17 mouse cellular contexts compared by ENCODE assay signal in genomic region chr2:114237639-114238038, GRCm38 (mm10). TPM values are rescaled to one million over a fixed set of nuclear protein-coding genes. Genes with fewer than 3 reads are reported as not detected.
DNase-seq lines count a peak whose midpoint lies in the region; ATAC-seq and TF ChIP-seq lines count a peak whose summit lies in the region.
"Had no signal": no experiment of that assay in that cellular context is flagged by ENCODE, and none has a peak within 500 bp of the region (broad histone marks: within the 10 kb centered on the region; RNA-seq: fewer than 3 reads in every experiment).

No protein-coding gene starts in this region.

- no peak for DNase-seq in heart, adult 8-10 months (ENCODE audit: low spot score)
- no peak for DNase-seq in CH12.LX (ENCODE audit: extremely low read depth)
- DNase-seq in ZHBTc4 (ENCODE audit: low read depth, low spot score), result peak; percentile 3
- peak; percentile 13 for DNase-seq in mesoderm, embryonic 11.5 days (ENCODE audit: low read depth, low spot score)
- DNase-seq: adrenal gland, postnatal 10 days; cerebellum, adult 11-12 months; cerebellum, adult 9-10 months; cerebellum, postnatal 25 days; forebrain, postnatal 0 days; gastrocnemius, postnatal 14 days; heart, postnatal 10 days had no signal

- H3K4me1 ChIP-seq in heart, embryonic 13.5 days, result no peaks in the 10 kb centered on the region
- peaks cover 0 to 5% of the 10 kb centered on the region in 2 experiments; a peak in 1 of 4 replicates for H3K4me1 ChIP-seq in CH12.LX (ENCODE audit: control insufficient read depth in 1 of 2, insufficient read depth in 2 of 2)
- H3K4me1 ChIP-seq: embryonic facial prominence, embryonic 13.5 days; hindbrain, embryonic 13.5 days had no signal

- TF ChIP-seq CTCF in CH12.LX (conservative IDR thresholded peaks at IDR 0.05 in 1 of 2, IDR thresholded peaks at IDR 0.05 in 1 of 2; ENCODE audit: low read depth in 2 of 2, low read length in 2 of 2), result no peak

- H3K79me2 ChIP-seq in CH12.LX (replicated peaks; ENCODE audit: control insufficient read depth, extremely low read depth, insufficient read depth, poor library complexity, severe bottlenecking), result no peaks in the 10 kb centered on the region

- H3K4me2 ChIP-seq in heart, embryonic 13.5 days, result peak overlapping the region; percentile 14; the same call in 1 of the 2 replicates
- 0 out of 2 replicates have a peak overlapping the region, but pooled peaks have one; percentile 14 for H3K4me2 ChIP-seq in CH12.LX (ENCODE audit: insufficient read depth, low read depth, poor library complexity, severe bottlenecking)
- H3K4me2 ChIP-seq: embryonic facial prominence, embryonic 13.5 days; forebrain, embryonic 12.5 days; hindbrain, embryonic 13.5 days had no signal

- in situ Hi-C loops in CH12.LX (cut with MboI; ENCODE audit: low pct_ligation_motif_present, low pct_unique_long_range_greater_than_20kb, low sequenced_read_pairs), result no loop called here

- no peaks in the 10 kb centered on the region for H3K9me3 ChIP-seq in heart, embryonic 13.5 days
- H3K9me3 ChIP-seq in CH12.LX (replicated peaks; ENCODE audit: low read length), result no peaks in the 10 kb centered on the region
- H3K9me3 ChIP-seq: embryonic facial prominence, embryonic 13.5 days; forebrain, embryonic 12.5 days; hindbrain, embryonic 13.5 days had no signal

- H3K27ac ChIP-seq in heart, embryonic 13.5 days (replicated peaks), result no peak overlapping the region
- H3K27ac ChIP-seq in CH12.LX (ENCODE audit: insufficient read depth, low read depth), result no peak overlapping the region
- H3K27ac ChIP-seq: embryonic facial prominence, embryonic 13.5 days; forebrain, embryonic 12.5 days; hindbrain, embryonic 13.5 days had no signal

- no peak for TF ChIP-seq RAD21 in CH12.LX (IDR thresholded peaks at IDR 0.05; ENCODE audit: low read depth, low read length)

- H3K9ac ChIP-seq in heart, embryonic 13.5 days, result no peak overlapping the region
- H3K9ac ChIP-seq in CH12.LX (ENCODE audit: insufficient read depth, low read depth), result no peak overlapping the region
- H3K9ac ChIP-seq: embryonic facial prominence, embryonic 13.5 days; forebrain, embryonic 12.5 days; forebrain, postnatal 0 days; hindbrain, embryonic 13.5 days had no signal

- dilution Hi-C loops in CH12.LX (cut with MboI; ENCODE audit: extremely low pct_ligation_motif_present, extremely low pct_unique_long_range_greater_than_20kb, low sequenced_read_pairs), result no loop called here

- TF ChIP-seq POLR2A in CH12.LX (IDR thresholded peaks at IDR 0.05; ENCODE audit: low read depth, low read length), result no peak

- H3K27me3 ChIP-seq in heart, embryonic 13.5 days (replicated peaks), result no peaks in the 10 kb centered on the region
- no peaks in the 10 kb centered on the region for H3K27me3 ChIP-seq in CH12.LX (replicated peaks)
- H3K27me3 ChIP-seq: embryonic facial prominence, embryonic 13.5 days; forebrain, embryonic 12.5 days; hindbrain, embryonic 13.5 days had no signal

- no peak for ATAC-seq in heart, embryonic 13.5 days (ENCODE audit: extremely low read depth, insufficient number of reproducible peaks, low FRiP score, low TSS enrichment)
- no peak for ATAC-seq in inflammation-experienced regulatory T-cells, adult 6 months
- ATAC-seq: forebrain, postnatal 0 days; intestine, postnatal 0 days had no signal

- H3K4me3 ChIP-seq in heart, embryonic 13.5 days, result no peak overlapping the region
- H3K4me3 ChIP-seq in CH12.LX (replicated peaks in 1 of 3; ENCODE audit: low read depth in 2 of 3, low read length in 2 of 3, poor library complexity in 1 of 3), result no peak overlapping the region
- H3K4me3 ChIP-seq: embryonic facial prominence, embryonic 13.5 days; forebrain, embryonic 12.5 days; hindbrain, embryonic 13.5 days had no signal

- WGBS in heart, embryonic 13.5 days, result 10% methylated on average over 4 of the region's 4 CpGs

- no peaks in the 10 kb centered on the region for H3K36me3 ChIP-seq in heart, embryonic 13.5 days
- no peaks in the 10 kb centered on the region for H3K36me3 ChIP-seq in CH12.LX (replicated peaks in 1 of 2; ENCODE audit: control insufficient read depth in 1 of 2, insufficient read depth in 1 of 2, low read length in 1 of 2)
- H3K36me3 ChIP-seq: embryonic facial prominence, embryonic 13.5 days; forebrain, embryonic 12.5 days; hindbrain, embryonic 13.5 days had no signal

- TF ChIP-seq EP300 in CH12.LX (IDR thresholded peaks at IDR 0.05; ENCODE audit: low read length), result no peak

TF ChIP-seq in CH12.LX, 34 proteins besides CTCF, POLR2A, EP300 and RAD21:
- TF ChIP-seq MXI1 (IDR thresholded peaks at IDR 0.05; ENCODE audit: low read depth, low read length) (no peak), MEF2A (IDR thresholded peaks at IDR 0.05; ENCODE audit: borderline replicate concordance, low read depth, low read length) (no peak), USF2 (conservative IDR thresholded peaks at IDR 0.05; ENCODE audit: low read depth, low read length) (no peak), MAFK (IDR thresholded peaks at IDR 0.05; ENCODE audit: insufficient replicate concordance, low read length) (no peak), HCFC1 (IDR thresholded peaks at IDR 0.05; ENCODE audit: low read depth, low read length) (no peak), KAT2A (IDR thresholded peaks at IDR 0.05; ENCODE audit: insufficient replicate concordance, low read length) (no peak), JUN (IDR thresholded peaks at IDR 0.05; ENCODE audit: insufficient read depth, low read depth, low read length) (no peak), GABPA (IDR thresholded peaks at IDR 0.05; ENCODE audit: insufficient replicate concordance, low read depth, low read length) (no peak), SMC3 (IDR thresholded peaks at IDR 0.05; ENCODE audit: low read depth, low read length) (no peak), UBTF (IDR thresholded peaks at IDR 0.05; ENCODE audit: low read depth, low read length) (no peak), TBP (conservative IDR thresholded peaks at IDR 0.05; ENCODE audit: low read depth, low read length) (no peak), MAZ (IDR thresholded peaks at IDR 0.05; ENCODE audit: low read depth, low read length) (no peak), ZC3H11A (IDR thresholded peaks at IDR 0.05; ENCODE audit: low read depth, low read length) (no peak), USF1 (IDR thresholded peaks at IDR 0.05; ENCODE audit: low read depth, low read length) (no peak), RCOR1 (conservative IDR thresholded peaks at IDR 0.05; ENCODE audit: low read depth, low read length) (no peak), CHD2 (IDR thresholded peaks at IDR 0.05; ENCODE audit: low read length) (no peak), POLR2AphosphoS2 (IDR thresholded peaks at IDR 0.05; ENCODE audit: low read depth, low read length) (no peak), E2F4 (IDR thresholded peaks at IDR 0.05; ENCODE audit: insufficient replicate concordance, low read depth, low read length) (no peak), CHD1 (IDR thresholded peaks at IDR 0.05; ENCODE audit: low read depth, low read length) (no peak)

RNA-seq across cellular contexts. Expression of gene Zfp770, which starts 36.4 kb away (rescaled TPM):
- 2.3 and 3.1 TPM in 2 replicates for polyA plus RNA-seq in heart, embryonic 13.5 days (2015; fragmentation: Nextera tagmentation; extraction: Ambion mirVana)
- total RNA-seq in heart, adult 8-10 months (2022), result 10 to 100 TPM; 16.2 to 21.1 (median 17.2) TPM
- total RNA-seq in CH12.LX (2012; rRNA removed) (4.6 and 5.4 TPM in 2 replicates), CH12.LX (2014; rRNA removed) (9.9 and 11.0 TPM in 2 replicates)
- 11.2 and 12.3 TPM in 2 replicates for polyA plus RNA-seq in CH12.LX (2012; ENCODE audit: insufficient read length, low read depth)
- 1 to 10 TPM; 2.4 to 3.6 (median 2.6) TPM for polyA plus RNA-seq in inflammation-experienced regulatory T-cells, adult 6 months (2017; shearing (Covaris generic))

RNA-seq across cellular contexts. Expression of gene Aqr, which starts 50.8 kb away (rescaled TPM):
- 22.0 and 23.1 TPM in 2 replicates for polyA plus RNA-seq in heart, embryonic 13.5 days (2015; fragmentation: Nextera tagmentation; extraction: Ambion mirVana)
- total RNA-seq in heart, adult 8-10 months (2022), result 10 to 100 TPM; 15.4 to 19.5 (median 17.6) TPM
- 37.1 and 45.2 TPM in 2 replicates for total RNA-seq in CH12.LX (2012; rRNA removed)
- total RNA-seq in CH12.LX (2014; rRNA removed), result 44.0 and 45.3 TPM in 2 replicates
- polyA plus RNA-seq in CH12.LX (2012; ENCODE audit: insufficient read length, low read depth), result 51.6 and 64.1 TPM in 2 replicates
- 10 to 100 TPM; 45.3 to 49.6 (median 47.4) TPM for polyA plus RNA-seq in inflammation-experienced regulatory T-cells, adult 6 months (2017; shearing (Covaris generic))

Comparison
In these comparisons a context has a peak if more than half of its experiments do, and no peak if none do; other contexts are left out.
1. DNase-seq: peak in ZHBTc4 (single experiment) and mesoderm, embryonic 11.5 days (single experiment); none in heart, adult 8-10 months (single experiment) and CH12.LX (single experiment).